Mouse (Mus musculus) megakaryocyte-erythroid progenitor cell, adult 5-6 weeks (primary cell): ENCODE measurements around the gene Anapc5. TPM values are rescaled to one million over a fixed set of nuclear protein-coding genes. Genes with fewer than 3 reads are reported as not detected.

ENCODE experiments used
- ATAC-seq: replicated peaks from 2 replicates; pipeline ENCODE4 v1.8.0; 2016; ENCODE audit warnings: mild to moderate bottlenecking, inconsistent platforms; ENCODE audit not compliant: severe bottlenecking, poor library complexity, low FRiP score, low TSS enrichment
- total RNA-seq, 2 experiments: library from RNA; stranded (forward) in 1 of 2; stranded (reverse) in 1 of 2; fragments of 200-1000, 215-1000 nt in 1 of 2; fragments of >200 nt in 1 of 2; fragmentation: Nextera tagmentation in 1 of 2; gene quantifications; 2 replicates each; pipeline ENCODE4 v1.2.3; 2014 to 2017

The Anapc5 gene
- total RNA-seq, 2 experiments from 2014 or later: 302 to 413 TPM

DNA sequence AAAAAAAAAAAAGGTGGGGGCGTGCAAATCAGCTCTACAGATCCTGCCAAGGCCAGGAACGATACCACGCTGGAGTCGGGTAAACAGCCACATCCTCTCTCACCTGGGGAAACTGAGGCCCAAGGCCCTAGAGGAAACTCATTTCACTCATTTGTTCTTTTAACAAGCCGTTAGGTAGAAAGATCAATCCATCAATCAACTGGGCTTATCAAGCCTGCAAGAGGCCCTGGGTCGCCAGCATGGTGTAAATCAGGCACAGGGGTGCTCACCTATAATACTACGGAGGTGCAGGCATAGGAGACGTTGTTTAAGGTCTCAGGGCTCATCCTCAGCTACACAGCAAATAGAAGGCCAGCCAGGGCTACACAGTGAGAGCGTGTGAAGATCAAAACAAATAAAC, 49.7 kb downstream of the Anapc5 start:
- no peak for ATAC-seq

DNA sequence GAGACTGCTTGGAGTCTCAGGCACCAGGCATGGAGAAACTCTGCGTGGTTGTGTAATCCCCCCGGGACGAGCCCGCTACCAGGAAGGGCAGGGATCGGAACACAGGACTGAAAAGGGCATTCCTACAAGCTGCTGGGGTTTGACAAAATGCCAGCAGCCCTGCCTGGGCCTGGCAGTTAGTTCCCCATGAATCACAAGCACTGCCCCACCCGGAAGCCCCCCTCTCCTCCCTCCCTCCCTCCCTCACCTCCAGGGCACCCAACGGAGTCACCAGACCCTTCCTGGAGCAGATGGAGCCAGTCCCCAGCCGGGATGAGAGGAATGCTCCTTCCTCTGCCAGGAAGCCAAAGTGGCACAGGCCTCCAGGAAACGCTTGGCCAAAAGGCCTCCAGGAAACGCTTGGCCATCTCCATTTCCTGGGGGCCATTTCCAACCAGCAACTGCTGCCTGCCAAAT, 50.3 kb downstream of the Anapc5 start:
- no peak for ATAC-seq

DNA sequence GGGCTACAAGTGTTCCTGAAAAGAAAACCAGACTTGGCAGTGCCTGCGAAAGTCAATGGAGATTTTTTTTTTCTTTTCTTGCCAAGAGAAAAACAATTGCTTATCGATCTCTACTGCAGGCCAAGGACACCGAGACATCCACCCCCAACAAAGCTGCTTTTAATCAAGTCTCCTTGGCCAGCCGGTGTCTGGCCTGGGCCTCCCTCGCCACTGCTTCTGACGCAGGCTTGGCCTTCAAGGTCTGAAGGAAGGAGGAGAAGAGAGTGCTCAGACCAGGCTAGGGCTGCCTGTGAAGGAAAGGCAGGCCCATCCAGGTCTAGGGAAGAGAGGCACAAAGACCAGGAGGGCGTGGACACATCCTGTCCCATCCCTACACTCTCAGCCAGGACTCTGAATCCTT, 50.8 kb downstream of the Anapc5 start:
- ATAC-seq: no peak

DNA sequence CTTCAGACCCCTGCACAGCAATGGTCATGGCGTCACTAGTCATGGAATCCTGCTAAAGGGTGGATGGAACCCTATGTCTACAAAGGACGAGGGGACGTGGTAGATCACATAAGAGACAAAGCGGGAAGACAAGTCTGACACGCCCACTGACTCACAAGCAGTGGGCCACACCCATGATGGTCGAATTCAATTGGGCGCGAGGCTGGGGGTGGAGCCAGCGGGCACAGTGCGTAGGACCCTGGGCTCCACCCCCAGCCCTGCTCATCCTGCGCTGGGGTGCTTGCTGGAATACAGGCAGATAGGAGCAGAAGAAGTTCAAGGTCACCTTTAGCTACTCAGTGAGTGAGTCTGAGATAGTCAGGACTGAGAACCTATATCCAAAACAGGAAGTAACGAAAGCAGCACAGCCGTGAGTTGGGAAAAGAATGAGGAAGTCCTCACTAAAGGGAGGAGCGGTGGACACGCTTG, 52.0 kb downstream of the Anapc5 start:
- peak; percentile 64 for ATAC-seq

DNA sequence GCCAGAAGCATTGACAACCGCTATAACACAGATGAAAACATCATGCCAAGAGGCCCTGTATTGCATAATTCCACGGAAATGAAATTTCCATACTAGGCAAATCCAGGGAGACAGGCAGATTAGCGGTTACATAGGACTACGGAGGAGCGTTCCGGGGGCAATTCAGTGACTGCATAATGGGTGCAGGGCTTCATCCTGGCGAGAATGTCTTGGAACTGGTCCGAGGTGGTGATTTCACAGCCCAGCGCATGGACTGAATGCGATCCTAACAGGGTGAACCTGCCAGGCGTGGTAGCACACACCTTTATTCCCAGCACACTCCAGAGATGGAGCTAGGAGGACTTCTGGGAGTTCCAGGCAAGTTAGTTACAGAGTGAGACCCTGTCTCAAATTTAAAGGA, 53.9 kb downstream of the Anapc5 start:
- no peak for ATAC-seq

DNA sequence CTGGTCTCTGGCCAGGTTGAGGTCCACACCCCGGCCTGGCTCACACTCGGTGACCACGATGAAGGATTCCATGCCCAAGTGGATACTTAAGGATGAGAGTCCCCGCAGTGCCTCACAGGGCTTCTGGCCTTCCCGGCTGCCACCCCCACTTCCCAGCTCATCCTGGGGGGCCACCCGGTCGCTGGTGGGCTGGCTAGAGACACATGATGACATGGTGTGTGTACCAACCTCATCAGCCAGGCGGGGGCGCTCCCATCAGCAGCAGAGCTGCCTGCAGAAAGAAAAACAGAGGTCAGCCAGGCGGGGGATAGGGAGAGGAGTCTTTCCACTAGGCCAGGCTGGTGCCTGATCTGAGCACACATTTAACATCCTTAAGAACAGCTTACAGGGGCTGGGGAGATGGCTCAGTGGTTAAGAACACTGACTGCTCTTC, 57.1 kb downstream of the Anapc5 start:
- ATAC-seq: no peak

DNA sequence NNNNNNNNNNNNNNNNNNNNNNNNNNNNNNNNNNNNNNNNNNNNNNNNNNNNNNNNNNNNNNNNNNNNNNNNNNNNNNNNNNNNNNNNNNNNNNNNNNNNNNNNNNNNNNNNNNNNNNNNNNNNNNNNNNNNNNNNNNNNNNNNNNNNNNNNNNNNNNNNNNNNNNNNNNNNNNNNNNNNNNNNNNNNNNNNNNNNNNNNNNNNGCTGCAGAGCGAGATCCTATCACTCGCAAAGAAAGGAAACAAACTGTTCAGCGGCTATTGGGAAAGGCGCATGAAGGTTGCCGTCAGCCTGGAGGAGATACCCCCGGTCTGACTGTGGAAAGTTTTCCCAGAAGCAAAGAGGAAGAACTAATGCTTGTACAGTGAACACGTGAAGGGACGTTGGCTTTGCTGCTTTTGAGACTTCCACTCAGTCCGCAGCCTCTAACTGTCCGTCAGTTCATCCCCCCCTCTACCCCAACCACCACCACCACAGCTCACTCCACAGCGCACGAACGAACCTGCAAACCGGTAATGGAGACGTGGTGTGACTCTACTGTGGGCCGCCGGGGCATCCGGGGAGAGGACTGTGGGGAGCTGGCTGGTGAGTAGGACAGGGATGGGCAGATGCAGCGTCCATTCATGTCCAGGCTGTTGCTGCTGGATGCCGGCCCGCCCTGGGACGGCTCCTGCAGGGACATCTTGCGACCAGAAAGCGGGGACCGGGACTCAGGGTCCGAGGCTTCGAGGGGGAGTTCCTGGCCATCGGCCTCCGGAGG, 57.7 kb downstream of the Anapc5 start:
- no peak for ATAC-seq

DNA sequence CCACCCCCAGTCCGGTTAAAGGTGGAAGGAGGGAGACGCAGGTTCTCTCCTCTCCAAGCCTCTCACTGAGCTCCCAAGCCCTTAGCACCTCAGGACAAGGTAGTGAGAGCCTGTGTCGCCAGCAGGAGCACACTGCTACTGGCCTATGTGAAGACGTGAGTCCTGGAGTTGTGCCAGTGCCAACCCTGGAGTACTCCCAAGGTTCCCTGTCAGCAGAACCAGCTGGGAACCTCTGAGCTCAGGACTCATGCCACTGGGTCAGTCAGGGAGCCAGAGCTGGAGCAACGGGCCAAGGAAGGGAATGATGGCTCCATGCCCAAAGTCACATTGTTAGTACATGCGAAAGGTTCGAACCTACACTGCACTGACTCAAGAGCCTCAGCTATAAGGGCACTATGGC, 64.5 kb downstream of the Anapc5 start:
- ATAC-seq: no peak

DNA sequence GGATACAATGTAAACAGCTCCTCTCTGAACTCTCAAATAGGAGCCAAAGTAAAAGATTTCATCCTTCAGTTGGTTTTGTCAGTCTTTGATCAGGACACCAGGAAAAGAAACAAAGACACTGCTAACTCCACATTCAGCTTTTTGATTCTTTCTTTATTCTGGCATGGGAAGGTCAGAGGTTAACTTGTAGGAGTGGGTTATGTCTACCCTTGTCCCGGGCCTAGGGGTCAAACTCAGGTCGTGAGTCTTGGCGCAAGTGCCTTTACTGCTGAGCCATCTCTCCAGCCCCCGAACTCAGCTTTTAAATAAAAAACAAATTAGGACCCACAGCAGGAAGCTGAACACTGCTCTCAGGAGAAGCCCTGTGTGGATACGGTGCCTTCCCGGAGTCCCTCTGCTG, 65.0 kb downstream of the Anapc5 start:
- no peak for ATAC-seq

DNA sequence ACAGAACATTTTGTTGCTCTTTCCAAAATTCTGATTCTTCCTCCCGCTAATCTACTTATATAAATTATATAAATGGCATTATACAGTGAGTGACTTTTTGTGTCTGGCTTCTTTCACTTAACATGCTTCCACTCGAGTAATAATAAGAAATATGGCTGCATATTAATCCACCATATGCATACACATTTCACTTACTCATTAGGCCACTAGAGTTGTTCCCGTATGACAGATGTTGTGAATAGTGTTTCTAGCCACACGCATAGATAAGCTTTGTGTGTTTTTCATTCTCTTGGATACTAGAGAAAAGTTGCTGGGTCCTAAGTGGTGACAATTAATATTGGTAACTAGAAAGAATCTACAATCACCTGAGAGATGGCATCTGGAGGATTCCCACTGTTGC, 65.5 kb downstream of the Anapc5 start:
- no peak for ATAC-seq

DNA sequence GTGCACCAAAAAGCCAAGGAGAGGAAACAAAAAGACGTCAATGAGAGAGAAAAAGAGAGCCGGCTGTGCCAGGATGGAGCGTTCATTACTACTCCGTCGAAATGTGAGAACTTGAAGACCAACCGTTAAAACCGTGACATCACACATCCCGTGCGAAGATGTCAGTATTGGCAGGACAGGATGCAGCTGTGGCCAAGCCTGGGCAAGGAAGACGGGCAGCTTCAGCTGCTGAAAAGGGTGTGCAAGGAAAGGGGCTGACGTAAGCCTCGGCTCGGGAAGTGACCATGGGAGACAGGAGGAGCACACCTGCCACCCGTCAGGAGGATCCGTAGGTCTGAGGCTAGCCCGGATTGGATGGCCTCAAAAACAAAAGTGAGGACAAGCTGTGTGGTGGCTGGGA, 66.7 kb downstream of the Anapc5 start:
- ATAC-seq: no peak

DNA sequence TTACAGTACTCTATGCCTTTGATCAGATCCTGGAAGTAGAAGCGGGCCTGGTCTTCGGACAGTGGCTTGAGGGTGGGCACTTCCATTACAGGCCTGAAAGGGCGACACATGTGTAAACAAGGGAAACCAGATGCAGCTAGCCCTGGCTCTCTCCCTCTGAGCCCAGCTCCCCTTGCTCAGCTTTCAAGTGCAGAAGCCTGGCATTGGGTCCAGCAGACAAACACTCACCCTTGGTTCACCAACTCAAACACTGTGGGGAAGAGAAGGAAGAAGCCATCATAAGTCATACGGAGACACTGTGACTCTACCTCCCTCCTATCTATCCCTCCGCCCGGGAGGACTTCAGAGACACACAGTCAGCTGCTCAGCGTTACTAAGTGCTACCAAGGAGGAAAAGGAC, 73.2 kb downstream of the Anapc5 start:
- ATAC-seq: no peak

DNA sequence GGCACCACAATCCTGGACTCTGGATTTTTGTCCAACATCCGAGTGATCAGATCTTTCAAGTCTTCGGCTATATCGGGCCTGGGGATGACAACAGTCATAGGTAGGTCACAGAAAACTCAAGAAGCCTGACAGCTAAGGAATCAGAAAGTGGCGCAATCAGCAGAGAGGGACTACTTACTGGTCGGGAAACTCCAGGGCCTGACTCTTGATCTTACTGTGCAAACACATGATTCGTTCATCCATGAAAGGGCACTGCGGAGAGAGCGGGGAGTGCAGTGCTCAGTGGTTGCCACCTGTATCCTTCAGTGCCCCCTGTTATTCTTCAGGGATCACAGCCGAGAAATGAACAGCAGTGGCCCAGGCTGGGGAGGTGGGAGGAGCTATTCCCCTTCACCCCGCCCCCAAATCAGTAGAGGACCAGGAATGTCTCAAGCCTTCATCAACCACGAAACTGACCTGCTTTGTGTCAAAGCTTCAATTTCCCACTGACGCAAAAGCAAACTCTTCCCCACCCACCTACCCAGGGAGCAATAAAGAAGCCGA, 77.2 kb downstream of the Anapc5 start:
- ATAC-seq: no peak

Other genes with a start within 250 kb of the Anapc5 start
- 1.7 and 6.7 TPM in 2 replicates for gene Ift81, start 206.8 kb downstream of the Anapc5 start, total RNA-seq (2014; fragmentation: Nextera tagmentation)
- gene Ift81, start 206.8 kb downstream of the Anapc5 start, total RNA-seq (2017): 4.7 and 6.1 TPM in 2 replicates
- 1.2 and 3.0 TPM in 2 replicates for gene P2rx7, start 177.4 kb downstream of the Anapc5 start, total RNA-seq (2014; fragmentation: Nextera tagmentation)
- gene P2rx7, start 177.4 kb downstream of the Anapc5 start, total RNA-seq (2017): 1.9 and 2.9 TPM in 2 replicates
- 15.5 and 29.1 TPM in 2 replicates for gene P2rx4, start 113.8 kb downstream of the Anapc5 start, total RNA-seq (2014; fragmentation: Nextera tagmentation)
- gene P2rx4, start 113.8 kb downstream of the Anapc5 start, total RNA-seq (2017): 5.7 and 8.8 TPM in 2 replicates
- gene Camkk2, start 41.9 kb downstream of the Anapc5 start, total RNA-seq (2014; fragmentation: Nextera tagmentation): 39.0 and 40.9 TPM in 2 replicates
- gene Camkk2, start 41.9 kb downstream of the Anapc5 start, total RNA-seq (2017): 15.8 and 18.4 TPM in 2 replicates
- 7.6 and 10.4 TPM in 2 replicates for gene Rnf34, start 28.7 kb upstream of the Anapc5 start, total RNA-seq (2014; fragmentation: Nextera tagmentation)
- gene Rnf34, start 28.7 kb upstream of the Anapc5 start, total RNA-seq (2017): 15.4 and 22.2 TPM in 2 replicates
- 58.8 and 70.5 TPM in 2 replicates for gene Kdm2b, start 168.5 kb upstream of the Anapc5 start, total RNA-seq (2014; fragmentation: Nextera tagmentation)
- gene Kdm2b, start 168.5 kb upstream of the Anapc5 start, total RNA-seq (2017): 62.3 and 64.0 TPM in 2 replicates
- gene Orai1, start 193.7 kb upstream of the Anapc5 start, total RNA-seq (2014; fragmentation: Nextera tagmentation): 6.0 and 7.7 TPM in 2 replicates
- gene Orai1, start 193.7 kb upstream of the Anapc5 start, total RNA-seq (2017): 3.9 and 4.9 TPM in 2 replicates
- gene Morn3, start 225.7 kb upstream of the Anapc5 start, total RNA-seq (2014; fragmentation: Nextera tagmentation): not detected in 2 replicates
- gene Morn3, start 225.7 kb upstream of the Anapc5 start, total RNA-seq (2017): not detected in 2 replicates
- gene Tmem120b, start 247.1 kb upstream of the Anapc5 start, total RNA-seq (2014; fragmentation: Nextera tagmentation): 22.0 and 24.8 TPM in 2 replicates
- gene Tmem120b, start 247.1 kb upstream of the Anapc5 start, total RNA-seq (2017): 4.0 and 12.6 TPM in 2 replicates